Mouse (Mus musculus) layer of hippocampus, postnatal 25 days (tissue): Measurements from ENCODE around the gene Smarcd1. TPM values are rescaled to one million over a fixed set of nuclear protein-coding genes. Genes with fewer than 3 reads are reported as not detected.
A peak's percentile ranks its signal among the peaks of the same experiment; 100 is the strongest.

Source experiments
- DNase-seq, 2 experiments: peaks; one replicate each; pipeline ENCODE4 v3.0.0; 2022; ENCODE audit warnings: mixed read lengths in 2 of 2, low spot score in 1 of 2; ENCODE audit errors: extremely low spot score in 1 of 2
- total RNA-seq, 2 experiments: library from RNA; stranded (reverse); gene quantifications; 2 replicates each; pipeline ENCODE4 v1.2.3; 2021

Gene Smarcd1
- total RNA-seq, 2 experiments from 2014 or later: 101 to 117 TPM

GRCm38 (mm10) chr15:99712666-99713559 is 11.0 kb downstream of the Smarcd1 start:
- no peak for DNase-seq

- DNase-seq: no peak
Observed at GRCm38 (mm10) chr15:99713569-99713968, 11.6 kb downstream of the Smarcd1 start.

- DNase-seq: no peak
Observed at GRCm38 (mm10) chr15:99714206-99714605, 12.3 kb downstream of the Smarcd1 start.

GRCm38 (mm10) chr15:99714858-99715257 is 12.9 kb downstream of the Smarcd1 start:
- DNase-seq: peak in 1 of 2 experiments; percentile 78

GRCm38 (mm10) chr15:99715361-99715865 is 13.5 kb downstream of the Smarcd1 start:
- DNase-seq: peak in 1 of 2 experiments; percentile 64

- DNase-seq: no peak
Observed at GRCm38 (mm10) chr15:99715982-99716746, 14.2 kb downstream of the Smarcd1 start.

GRCm38 (mm10) chr15:99716814-99717213 is 14.9 kb downstream of the Smarcd1 start:
- DNase-seq: no peak

- peak; percentile 63 to 66 for DNase-seq
Observed at GRCm38 (mm10) chr15:99717386-99718334, 15.7 kb downstream of the Smarcd1 start, which contains the start of gene Gpd1. Gene Gpd1 (plus strand): TSS chr15:99717515.

GRCm38 (mm10) chr15:99718461-99719021 is 16.6 kb downstream of the Smarcd1 start:
- DNase-seq: no peak

GRCm38 (mm10) chr15:99719865-99720264 is 17.9 kb downstream of the Smarcd1 start:
- DNase-seq: no peak

- DNase-seq: no peak
Observed at GRCm38 (mm10) chr15:99721921-99722743, 20.2 kb downstream of the Smarcd1 start.

- DNase-seq: no peak
Observed at GRCm38 (mm10) chr15:99723120-99723514, 21.2 kb downstream of the Smarcd1 start.

- peak in 1 of 2 experiments; percentile 40 for DNase-seq
Observed at GRCm38 (mm10) chr15:99723515-99724291, 21.8 kb downstream of the Smarcd1 start.

- peak; percentile 56 to 65 for DNase-seq
Observed at GRCm38 (mm10) chr15:99724292-99725021, 22.5 kb downstream of the Smarcd1 start.

GRCm38 (mm10) chr15:99725341-99726155 is 23.6 kb downstream of the Smarcd1 start, which contains the start of gene Cox14:
Gene Cox14 (plus strand): TSS chr15:99725618.
- DNase-seq: peak; percentile 89 to 93

GRCm38 (mm10) chr15:99726549-99726948 is 24.6 kb downstream of the Smarcd1 start:
- DNase-seq: no peak
